Mouse (Mus musculus) embryonic fibroblast, embryonic 13.5 days (primary cell): ENCODE data around the gene Gm498.

Source experiments
- CTCF ChIP-seq: IDR thresholded peaks from 2 replicates; pipeline ENCODE4 v1.5.1; 2011; ENCODE audit warnings: mild to moderate bottlenecking, control low read depth, low read length, moderate library complexity, borderline replicate concordance; ENCODE audit not compliant: insufficient read depth
- POLR2A ChIP-seq: IDR thresholded peaks from 2 replicates; pipeline ENCODE4 v1.6.1; 2011; ENCODE audit warnings: low read depth, mild to moderate bottlenecking, control low read depth, low read length, moderate library complexity

GRCm38 (mm10) chr7:143929899-143930298, 63.3 kb downstream of the Gm498 start:
- TF ChIP-seq CTCF (no peak), POLR2A (no peak)
